Mouse (Mus musculus) heart, postnatal 25 days (tissue): ENCODE measurements around the gene Mpeg1. TPM values are rescaled to one million over a fixed set of nuclear protein-coding genes. Genes with fewer than 3 reads are reported as not detected.

ENCODE experiments used
- DNase-seq: peaks from one replicate; pipeline ENCODE4 v3.0.0; 2022; ENCODE audit warnings: low spot score
- intact Hi-C: fragments of 180-260 bp; cut with DNase I; formaldehyde crosslinking; loops from one replicate; pipeline ENCODE4 v1.15.1; 2025
- total RNA-seq, 2 experiments: library from RNA; stranded (reverse); gene quantifications; 2 replicates each; pipeline ENCODE4 v1.2.3; 2021

The Mpeg1 gene
- total RNA-seq, 2 experiments from 2014 or later = 7.4 to 8.3 TPM

- DNase-seq = no peak
- intact Hi-C loops = no loop called here
Observed at GRCm38 (mm10) chr19:12464127-12464526, 3.5 kb downstream of the Mpeg1 start.

GRCm38 (mm10) chr19:12464674-12465073 is 4.1 kb downstream of the Mpeg1 start:
- intact Hi-C loops = loop anchor here (5.0 kb wide), 2 partner anchors 38 to 128 kb away; partner anchors contain the start of gene Dtx4
- DNase-seq = no peak

GRCm38 (mm10) chr19:12465530-12466144 is 5.1 kb downstream of the Mpeg1 start:
- no peak for DNase-seq
- intact Hi-C loops = loop anchor here (5.0 kb wide), 2 partner anchors 37 to 127 kb away; partner anchors contain the start of gene Dtx4

- intact Hi-C loops = loop anchor here (5.0 kb wide), 2 partner anchors 36 to 126 kb away; partner anchors contain the start of gene Dtx4
- DNase-seq = no peak
Observed at GRCm38 (mm10) chr19:12466204-12466603, 5.6 kb downstream of the Mpeg1 start.

GRCm38 (mm10) chr19:12467436-12467835 is 6.9 kb downstream of the Mpeg1 start:
- intact Hi-C loops = loop anchor here (5.0 kb wide), 2 partner anchors 35 to 125 kb away; partner anchors contain the start of gene Dtx4
- no peak for DNase-seq

GRCm38 (mm10) chr19:12471866-12472265 is 11.3 kb downstream of the Mpeg1 start:
- intact Hi-C loops = no loop called here
- no peak for DNase-seq

GRCm38 (mm10) chr19:12472381-12472976 is 11.9 kb downstream of the Mpeg1 start:
- DNase-seq = no peak
- intact Hi-C loops = no loop called here

GRCm38 (mm10) chr19:12473201-12473641 is 12.6 kb downstream of the Mpeg1 start:
- no peak for DNase-seq
- intact Hi-C loops = no loop called here

GRCm38 (mm10) chr19:12473951-12474350 is 13.4 kb downstream of the Mpeg1 start:
- intact Hi-C loops = no loop called here
- DNase-seq = no peak

GRCm38 (mm10) chr19:12475380-12476250 is 15.0 kb downstream of the Mpeg1 start:
- intact Hi-C loops = no loop called here
- DNase-seq = peak; percentile 73

- DNase-seq = no peak
- intact Hi-C loops = no loop called here
Observed at GRCm38 (mm10) chr19:12476721-12477270, 16.2 kb downstream of the Mpeg1 start.

- intact Hi-C loops = no loop called here
- DNase-seq = no peak
Observed at GRCm38 (mm10) chr19:12478369-12478768, 17.8 kb downstream of the Mpeg1 start.

- intact Hi-C loops = no loop called here
- peak; percentile 48 for DNase-seq
Observed at GRCm38 (mm10) chr19:12483782-12484181, 23.2 kb downstream of the Mpeg1 start.

- intact Hi-C loops = no loop called here
- no peak for DNase-seq
Observed at GRCm38 (mm10) chr19:12484210-12484609, 23.6 kb downstream of the Mpeg1 start.

- intact Hi-C loops = no loop called here
- no peak for DNase-seq
Observed at GRCm38 (mm10) chr19:12485223-12485622, 24.6 kb downstream of the Mpeg1 start.

- no peak for DNase-seq
- intact Hi-C loops = no loop called here
Observed at GRCm38 (mm10) chr19:12485631-12486030, 25.1 kb downstream of the Mpeg1 start.

- intact Hi-C loops = no loop called here
- DNase-seq = peak; percentile 81
Observed at GRCm38 (mm10) chr19:12486875-12487274, 26.3 kb downstream of the Mpeg1 start.

- intact Hi-C loops = no loop called here
Observed at GRCm38 (mm10) chr19:12487511-12488204, 27.1 kb downstream of the Mpeg1 start.

GRCm38 (mm10) chr19:12488205-12488966 is 27.8 kb downstream of the Mpeg1 start:
- no peak for DNase-seq

More at GRCm38 (mm10) chr19:12487511-12488204, 27.1 kb downstream of the Mpeg1 start:
- no peak for DNase-seq

More at GRCm38 (mm10) chr19:12488205-12488966, 27.8 kb downstream of the Mpeg1 start:
- intact Hi-C loops = no loop called here
